Mouse (Mus musculus) heart, embryonic 10.5 days (tissue): ENCODE results near the gene Smpx. TPM values are rescaled to one million over a fixed set of nuclear protein-coding genes. Genes with fewer than 3 reads are reported as not detected.

Experiments used
- DNase-seq: peaks from one replicate; pipeline ENCODE4 v3.0.0-alpha.2; 2017; ENCODE audit warnings: low spot score
- H3K27ac ChIP-seq: fragments of 300-500 bp; sonication (generic); 2 replicates; pipeline ENCODE4 v1.5.1; 2016; ENCODE audit warnings: mild to moderate bottlenecking
- H3K27me3 ChIP-seq: fragments of 300-500 bp; sonication (generic); 2 replicates; pipeline ENCODE4 v1.6.1; 2016; ENCODE audit warnings: mild to moderate bottlenecking; ENCODE audit not compliant: poor library complexity, insufficient read depth, severe bottlenecking
- H3K36me3 ChIP-seq: fragments of 300-500 bp; sonication (generic); 2 replicates; pipeline ENCODE4 v1.6.1; 2016; ENCODE audit warnings: mild to moderate bottlenecking, moderate library complexity
- H3K4me1 ChIP-seq: fragments of 300-500 bp; sonication (generic); 2 replicates; pipeline ENCODE4 v1.6.1; 2016; ENCODE audit warnings: mild to moderate bottlenecking
- H3K4me3 ChIP-seq: fragments of 300-500 bp; sonication (generic); 2 replicates; pipeline ENCODE4 v1.5.1; 2016; ENCODE audit warnings: mild to moderate bottlenecking, moderate library complexity
- H3K9me3 ChIP-seq: fragments of 300-500 bp; sonication (generic); 2 replicates; pipeline ENCODE4 v1.6.1; 2016; ENCODE audit warnings: mild to moderate bottlenecking, moderate library complexity
- WGBS: fragments of 180-500 bp; shearing (Covaris S2); methylation state at CpG from one replicate; pipeline ENCODE4 v1.1.7; 2016; 5-methylcytosine and 5-hydroxymethylcytosine counted together
- polyA plus RNA-seq: library from polyadenylated mRNA; unstranded; fragments of >200 nt; fragmentation: Nextera tagmentation; extraction: Ambion mirVana; gene quantifications from 2 replicates; pipeline ENCODE4 v1.2.1, GENCODE M21; 2016

The Smpx gene
- polyA plus RNA-seq, 1 experiment from 2014 or later = 308 TPM

GRCm38 (mm10) chrX:157733836-157734235 is 35.1 kb downstream of the Smpx start:
- WGBS = 54% methylated on average over 2 of the region's 2 CpGs
- DNase-seq = no peak
- no peak overlapping the region for H3K4me3 ChIP-seq
- H3K9me3 ChIP-seq = no peaks in the 10 kb centered on the region
- no peaks in the 10 kb centered on the region for H3K4me1 ChIP-seq
- no peak overlapping the region for H3K27ac ChIP-seq
- H3K27me3 ChIP-seq = no peaks in the 10 kb centered on the region
- no peaks in the 10 kb centered on the region for H3K36me3 ChIP-seq

GRCm38 (mm10) chrX:157734341-157734740 is 35.6 kb downstream of the Smpx start:
- no peak overlapping the region for H3K4me3 ChIP-seq

GRCm38 (mm10) chrX:157747815-157748544 is 49.3 kb downstream of the Smpx start:
- H3K36me3 ChIP-seq = no peaks in the 10 kb centered on the region
- no peak for DNase-seq
- H3K4me3 ChIP-seq = no peak overlapping the region
- H3K9me3 ChIP-seq = no peaks in the 10 kb centered on the region
- no peak overlapping the region for H3K27ac ChIP-seq
- no peaks in the 10 kb centered on the region for H3K4me1 ChIP-seq
- H3K27me3 ChIP-seq = no peaks in the 10 kb centered on the region
- 81% methylated on average over 10 of the region's 10 CpGs for WGBS

More at GRCm38 (mm10) chrX:157734341-157734740, 35.6 kb downstream of the Smpx start:
- no peak for DNase-seq
- H3K4me1 ChIP-seq = no peaks in the 10 kb centered on the region
- no peaks in the 10 kb centered on the region for H3K36me3 ChIP-seq
- H3K27ac ChIP-seq = no peak overlapping the region
- 76% methylated on average over 1 of the region's 1 CpGs for WGBS
- H3K9me3 ChIP-seq = no peaks in the 10 kb centered on the region
- H3K27me3 ChIP-seq = no peaks in the 10 kb centered on the region

GRCm38 (mm10) chrX:157754559-157754958 is 55.8 kb downstream of the Smpx start:
- WGBS = 68% methylated on average over 4 of the region's 4 CpGs
- no peaks in the 10 kb centered on the region for H3K9me3 ChIP-seq
- DNase-seq = no peak
- no peaks in the 10 kb centered on the region for H3K27me3 ChIP-seq
- no peaks in the 10 kb centered on the region for H3K36me3 ChIP-seq
- no peak overlapping the region for H3K27ac ChIP-seq
- H3K4me1 ChIP-seq = no peaks in the 10 kb centered on the region
- no peak overlapping the region for H3K4me3 ChIP-seq

- Histone ChIP-seq H3K4me3 (no peak overlapping the region), H3K27me3 (no peaks in the 10 kb centered on the region), H3K4me1 (no peaks in the 10 kb centered on the region), H3K27ac (no peak overlapping the region), H3K9me3 (no peaks in the 10 kb centered on the region), H3K36me3 (no peaks in the 10 kb centered on the region)
- 72% methylated on average over 3 of the region's 3 CpGs for WGBS
- no peak for DNase-seq
These were observed 63.8 kb downstream of the Smpx start for GRCm38 (mm10) chrX:157762542-157762941.

GRCm38 (mm10) chrX:157801669-157802068 is 103.0 kb downstream of the Smpx start:
- Histone ChIP-seq H3K9me3 (no peaks in the 10 kb centered on the region), H3K4me1 (no peaks in the 10 kb centered on the region), H3K36me3 (no peaks in the 10 kb centered on the region), H3K27me3 (no peaks in the 10 kb centered on the region), H3K27ac (no peak overlapping the region), H3K4me3 (no peak overlapping the region)
- 80% methylated on average over 2 of the region's 2 CpGs for WGBS
- no peak for DNase-seq

Other genes with a start within 250 kb of the Smpx start
- gene Sms, start 206.6 kb upstream of the Smpx start, polyA plus RNA-seq = 62.9 and 69.5 TPM in 2 replicates
- gene Yy2, start 129.9 kb upstream of the Smpx start, polyA plus RNA-seq = 4.4 and 4.9 TPM in 2 replicates
- gene Mbtps2, start 100.2 kb upstream of the Smpx start, polyA plus RNA-seq = 19.7 and 19.8 TPM in 2 replicates
- gene Klhl34, start 119.5 kb downstream of the Smpx start, polyA plus RNA-seq = 0.28 and 1.1 TPM in 2 replicates